Mouse (Mus musculus) frontal cortex, postnatal 10 days (tissue): ENCODE results near the gene Atp7a.

Experiments used
- DNase-seq, 2 experiments: peaks; one replicate each; pipeline ENCODE4 v3.0.0; 2022; ENCODE audit warnings: low spot score in 2 of 2, mixed read lengths in 1 of 2

Gene Atp7a

GRCm38 (mm10) chrX:106171106-106171852 lies 144.2 kb downstream of the Atp7a start:
- DNase-seq: peak; percentile 18 to 61

GRCm38 (mm10) chrX:106171853-106172154 lies 144.7 kb downstream of the Atp7a start:
- no peak for DNase-seq
